Mouse (Mus musculus): Measurements from ENCODE around the gene Rin3.

Gene Rin3

DNA sequence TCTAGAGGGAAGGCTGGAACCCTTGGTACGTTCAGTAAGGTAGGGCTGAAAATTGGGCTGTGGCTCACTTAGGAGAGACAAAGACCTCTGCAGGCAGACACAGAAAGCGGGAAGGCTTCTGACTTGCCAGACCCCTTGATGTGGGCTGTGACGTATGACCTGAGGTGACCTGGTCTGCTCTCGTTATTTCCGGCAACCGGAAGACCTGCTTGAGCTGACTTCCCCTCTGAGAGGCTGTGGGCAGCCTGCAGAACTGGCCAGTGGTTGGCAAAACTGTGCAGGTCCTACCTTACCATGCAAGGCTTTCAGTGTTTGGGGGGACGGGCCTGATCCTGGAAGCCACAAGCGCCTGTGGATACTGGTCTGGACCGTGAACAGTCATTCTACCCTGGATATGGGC lies 19.5 kb downstream of the Rin3 start:
- no peak for DNase-seq (ENCODE audit: low read depth)

DNA sequence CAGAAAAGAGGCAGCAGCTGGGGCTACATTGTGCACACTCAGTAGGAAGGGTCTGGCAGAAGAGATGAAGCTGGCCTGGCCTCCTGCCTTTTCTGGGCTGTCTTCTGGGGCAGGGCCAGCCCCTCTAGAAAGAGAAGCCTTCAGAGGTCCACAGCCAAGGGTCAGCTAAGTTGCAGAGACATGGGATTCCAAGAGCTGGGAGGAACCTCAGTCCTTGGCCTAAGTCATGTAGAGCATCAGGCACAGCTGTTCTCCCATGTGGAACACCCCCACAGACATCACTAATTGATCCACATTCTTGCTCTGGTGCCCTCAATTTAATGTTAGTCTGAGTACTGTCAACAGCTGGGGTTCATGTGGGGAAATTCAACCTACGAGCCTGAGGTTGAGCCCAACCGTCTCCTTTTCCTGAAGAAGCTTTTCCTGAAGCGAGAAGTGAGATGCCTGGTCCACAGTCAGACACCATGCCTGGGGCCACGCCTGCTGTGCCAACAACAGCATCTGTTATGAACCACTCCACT lies 20.0 kb downstream of the Rin3 start:
- no peak for DNase-seq (ENCODE audit: low read depth)

DNA sequence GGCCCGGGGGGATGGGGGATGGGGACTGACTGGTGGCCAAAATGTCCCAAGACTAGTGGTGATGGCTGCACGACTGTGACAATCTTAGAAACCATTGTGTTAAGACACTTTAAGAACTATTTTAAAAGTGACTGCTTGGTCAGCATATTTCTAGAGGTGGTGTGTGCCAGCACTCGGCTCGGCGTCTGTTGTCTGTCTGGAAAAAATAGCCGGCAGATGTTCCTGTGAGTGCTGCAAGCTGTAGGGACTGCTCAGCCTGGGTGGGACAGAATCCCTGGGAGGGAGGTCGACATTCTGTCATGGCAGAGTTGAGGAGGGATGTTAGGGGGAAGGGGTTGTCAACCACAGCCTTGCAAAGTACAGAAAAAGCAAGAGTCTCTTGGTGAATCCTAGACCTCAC lies 21.0 kb downstream of the Rin3 start:
- DNase-seq (ENCODE audit: low read depth) = no peak

DNA sequence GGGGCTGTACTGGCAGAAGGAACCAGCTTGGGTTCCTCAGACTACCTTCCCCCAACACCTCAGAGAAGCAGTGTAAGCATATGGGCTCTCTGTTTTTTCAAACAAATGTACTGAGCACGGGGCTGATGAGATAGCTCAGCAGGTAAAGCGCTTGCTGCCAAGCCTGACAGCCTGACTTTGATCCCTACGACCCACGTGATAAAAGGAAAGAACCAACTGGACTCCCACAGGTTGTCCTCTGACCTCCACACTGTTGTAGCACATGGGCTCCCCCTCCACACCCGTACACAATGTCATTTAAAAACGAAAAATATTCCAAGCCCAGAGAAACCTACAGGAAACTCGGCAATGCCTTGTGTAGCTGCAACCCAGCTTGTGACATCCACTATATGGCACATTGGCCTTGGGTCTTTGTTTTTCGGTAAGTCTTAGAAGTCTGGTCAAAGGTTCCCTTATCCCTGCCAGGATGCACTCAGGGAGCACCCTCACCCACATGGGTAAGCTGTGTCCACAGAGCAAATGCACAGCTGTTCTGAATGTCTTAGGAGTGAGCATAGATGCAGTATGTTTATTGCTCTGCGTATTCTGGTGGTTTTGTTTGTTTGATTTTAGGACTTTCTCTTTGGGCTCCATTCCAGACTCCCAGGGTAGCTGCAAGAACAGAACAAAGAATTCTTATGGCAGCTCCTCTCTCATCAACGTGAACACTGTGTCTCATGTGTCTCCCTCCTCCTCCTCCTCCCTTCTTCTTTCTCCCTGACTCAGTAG lies 22.4 kb downstream of the Rin3 start:
- DNase-seq (ENCODE audit: low read depth) = no peak

DNA sequence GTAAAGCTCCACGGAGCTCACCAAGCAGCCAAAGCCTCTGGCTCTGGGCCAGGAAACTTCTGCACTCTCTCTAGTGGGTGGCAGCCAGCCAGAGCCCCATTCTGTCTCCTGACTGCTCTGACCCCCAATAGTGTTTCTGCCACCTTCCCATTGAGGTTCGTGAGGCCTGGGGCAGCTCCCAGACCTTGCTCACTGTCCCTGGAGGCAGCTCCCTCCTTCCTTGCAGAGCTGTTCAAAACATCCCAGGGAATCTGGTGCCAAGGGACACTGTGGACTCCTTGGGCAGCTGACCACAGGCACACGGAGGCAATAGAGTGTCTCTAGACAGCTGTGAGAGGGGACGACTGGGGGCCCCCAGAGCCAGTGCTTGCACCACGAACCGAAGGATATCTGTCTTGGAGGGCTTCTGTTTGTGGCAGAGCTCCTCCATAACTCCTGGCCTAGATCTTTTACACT lies 25.2 kb downstream of the Rin3 start:
- no peak for DNase-seq (ENCODE audit: low read depth)

DNA sequence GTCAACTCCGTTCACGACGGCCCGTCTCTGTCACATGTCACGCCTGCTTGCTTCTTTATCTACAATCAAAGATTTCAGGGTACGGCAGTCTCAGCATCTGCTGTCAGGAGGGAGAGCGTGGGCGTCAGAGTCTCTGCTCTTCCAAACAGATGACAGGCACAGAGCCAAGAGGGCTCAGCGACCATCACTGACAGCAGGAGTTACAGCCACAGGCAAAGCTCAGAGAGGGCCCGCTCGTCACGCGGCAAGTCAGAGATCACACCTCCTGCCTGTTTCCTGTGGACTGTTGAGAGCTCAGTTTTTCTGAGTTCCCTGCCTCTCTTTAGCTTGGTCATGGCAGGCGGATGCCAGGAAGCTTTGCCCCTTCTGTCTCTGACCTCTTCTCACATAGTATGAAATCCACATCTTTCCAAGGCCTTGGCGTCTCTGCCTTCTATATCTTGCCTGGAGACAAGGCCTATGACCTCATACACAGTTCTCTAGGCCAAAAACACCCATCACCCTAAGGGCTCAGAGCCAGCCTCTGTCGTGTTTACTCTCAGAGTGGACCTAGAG lies 25.7 kb downstream of the Rin3 start:
- no peak for DNase-seq (ENCODE audit: low read depth)

DNA sequence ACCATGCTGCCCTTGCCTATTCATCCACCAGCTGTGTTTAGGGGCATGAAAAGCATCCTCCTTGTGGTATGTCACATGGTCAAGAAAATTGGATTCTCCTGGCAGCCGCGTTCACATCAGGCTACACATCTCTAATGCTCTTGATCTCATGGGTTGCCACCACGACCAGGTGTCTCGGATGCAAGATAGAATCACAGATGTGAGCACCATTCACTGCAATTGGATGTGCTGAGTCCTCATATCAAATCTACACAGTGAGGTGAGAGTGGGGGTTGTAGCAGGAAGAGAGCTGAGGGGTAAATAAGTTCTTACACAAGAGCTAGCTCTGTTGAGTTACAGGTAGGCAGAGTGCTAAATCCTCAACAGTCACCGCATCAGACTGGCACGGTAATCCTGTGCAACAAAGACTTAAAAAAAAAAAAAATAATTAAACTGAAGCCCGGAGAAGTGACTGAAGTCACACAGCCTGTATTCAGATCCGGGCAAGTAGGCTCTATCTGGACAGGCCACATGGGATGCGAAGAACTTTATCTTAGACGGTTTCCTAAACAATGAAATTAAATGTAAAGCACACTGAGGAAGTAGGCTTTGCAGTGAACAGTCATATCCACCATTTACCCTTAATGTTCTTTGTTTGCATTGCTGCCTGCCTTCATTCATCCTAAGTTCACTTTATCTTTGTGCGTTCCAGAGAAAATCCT lies 26.4 kb downstream of the Rin3 start:
- DNase-seq (ENCODE audit: low read depth) = no peak

DNA sequence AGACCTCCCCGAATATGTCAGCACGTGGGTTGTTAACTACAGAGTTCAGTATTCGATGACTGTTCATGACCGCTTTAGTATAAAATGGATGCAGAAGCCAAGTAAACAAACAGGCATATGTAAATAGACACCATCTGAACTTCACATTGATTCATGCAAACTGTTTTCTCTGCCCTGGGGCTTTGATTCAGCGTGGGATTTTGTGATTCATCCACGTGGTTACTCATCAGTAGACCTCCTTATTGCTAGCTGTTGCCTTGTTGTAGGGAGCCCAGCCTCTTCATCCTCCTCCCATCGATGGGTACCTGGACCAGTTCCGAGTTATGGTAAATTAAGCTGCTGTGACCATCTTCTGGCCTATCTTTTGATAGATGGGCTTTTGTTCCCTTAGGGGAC lies 26.9 kb downstream of the Rin3 start:
- no peak for DNase-seq (ENCODE audit: low read depth)

DNA sequence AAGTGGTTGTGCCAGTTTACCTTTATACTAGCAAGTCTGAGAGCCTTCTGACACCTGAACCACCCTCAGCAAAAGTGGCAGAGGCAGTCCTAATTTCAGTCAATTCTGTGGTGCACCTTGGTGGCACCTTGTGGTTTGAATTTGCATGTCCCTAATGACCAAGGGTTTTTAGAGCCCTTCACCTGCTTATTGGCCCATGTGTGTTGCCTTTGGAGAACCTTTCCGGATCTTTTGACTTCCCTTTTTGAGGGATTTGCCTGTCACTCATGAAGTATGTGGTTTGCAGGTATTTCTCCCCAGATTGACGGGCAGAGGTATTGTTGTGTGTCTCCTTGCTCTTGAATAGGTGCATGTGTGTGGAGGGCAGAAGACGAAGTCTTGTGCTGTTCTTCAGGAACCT lies 27.4 kb downstream of the Rin3 start:
- no peak for DNase-seq (ENCODE audit: low read depth)

DNA sequence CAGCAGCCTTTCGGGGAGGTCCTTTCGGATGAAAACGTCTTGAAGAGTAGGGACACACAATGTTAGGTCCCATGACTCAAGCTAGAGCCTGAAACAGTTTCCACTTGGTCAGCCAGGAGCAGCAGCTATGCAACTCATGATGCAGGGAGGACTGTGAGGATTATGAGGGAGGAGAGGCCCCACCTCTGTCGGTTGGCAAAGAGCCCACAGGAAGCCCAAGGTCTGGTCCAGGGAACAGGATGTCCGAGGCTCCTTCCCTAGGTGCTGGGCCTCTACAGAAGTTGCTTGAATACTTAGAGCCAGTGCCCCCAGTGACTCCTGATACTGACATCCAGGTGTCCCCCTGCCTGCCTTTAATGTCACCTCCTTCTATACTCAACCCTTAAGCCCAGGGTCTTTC lies 28.6 kb downstream of the Rin3 start:
- DNase-seq (ENCODE audit: low read depth) = no peak

DNA sequence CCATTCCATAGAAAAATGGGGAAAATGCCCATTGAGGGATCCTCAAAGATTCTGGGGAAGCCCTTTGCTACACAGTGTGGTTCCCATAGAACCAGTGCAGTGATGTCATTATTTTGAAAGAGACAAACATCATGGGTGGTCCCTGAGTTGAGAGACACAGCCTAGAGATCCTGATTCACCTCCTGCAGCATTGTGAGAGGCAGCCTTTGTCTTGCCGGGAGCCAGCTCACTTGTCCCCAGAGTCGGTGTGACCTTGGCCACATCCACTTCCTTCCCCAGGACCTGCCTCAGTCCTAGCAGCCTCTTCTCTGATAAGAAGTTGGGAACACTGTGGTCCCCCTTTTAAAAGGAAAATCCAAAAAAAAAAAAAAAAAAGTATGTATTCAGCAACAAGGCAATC lies 36.3 kb downstream of the Rin3 start:
- DNase-seq (ENCODE audit: low read depth) = no peak

DNA sequence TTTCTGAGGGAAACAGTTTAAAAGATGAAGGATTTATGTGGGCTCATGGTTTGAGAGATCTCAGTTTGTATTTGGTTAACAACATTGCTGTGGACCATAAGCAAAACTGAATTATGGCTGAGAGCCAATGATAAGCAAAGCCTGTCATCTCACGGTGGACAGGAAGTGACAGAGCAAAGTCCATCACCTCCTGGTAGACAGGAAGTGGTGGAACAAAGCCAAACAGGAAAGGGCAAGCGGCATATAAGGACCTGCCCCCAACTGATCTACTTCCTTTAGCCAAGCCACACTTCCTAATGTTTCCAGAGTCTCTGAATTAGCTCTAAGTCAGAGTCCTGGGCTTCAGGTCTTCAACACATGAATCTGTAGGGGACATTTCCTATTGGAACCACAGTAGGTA lies 37.1 kb downstream of the Rin3 start:
- no peak for DNase-seq (ENCODE audit: low read depth)

DNA sequence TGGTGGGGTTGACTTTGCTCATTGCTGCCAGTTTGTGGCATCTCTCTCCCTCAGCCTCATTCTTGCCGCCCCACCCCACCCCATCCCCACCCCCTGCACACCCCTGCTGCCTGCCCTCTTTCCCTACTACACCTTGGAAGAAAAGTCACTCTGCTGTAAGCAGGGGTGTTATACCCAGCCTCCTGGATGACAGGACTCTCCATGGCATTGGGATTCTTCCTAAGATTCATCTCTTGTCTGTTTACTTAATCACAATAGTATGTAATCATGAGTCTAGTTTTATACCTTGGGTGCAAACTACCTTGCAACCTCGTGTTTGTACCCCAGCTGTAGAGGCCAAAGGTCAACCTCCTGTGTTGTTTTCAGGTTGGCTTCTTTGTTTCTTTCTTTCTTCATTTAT lies 37.5 kb downstream of the Rin3 start:
- DNase-seq (ENCODE audit: low read depth) = no peak

DNA sequence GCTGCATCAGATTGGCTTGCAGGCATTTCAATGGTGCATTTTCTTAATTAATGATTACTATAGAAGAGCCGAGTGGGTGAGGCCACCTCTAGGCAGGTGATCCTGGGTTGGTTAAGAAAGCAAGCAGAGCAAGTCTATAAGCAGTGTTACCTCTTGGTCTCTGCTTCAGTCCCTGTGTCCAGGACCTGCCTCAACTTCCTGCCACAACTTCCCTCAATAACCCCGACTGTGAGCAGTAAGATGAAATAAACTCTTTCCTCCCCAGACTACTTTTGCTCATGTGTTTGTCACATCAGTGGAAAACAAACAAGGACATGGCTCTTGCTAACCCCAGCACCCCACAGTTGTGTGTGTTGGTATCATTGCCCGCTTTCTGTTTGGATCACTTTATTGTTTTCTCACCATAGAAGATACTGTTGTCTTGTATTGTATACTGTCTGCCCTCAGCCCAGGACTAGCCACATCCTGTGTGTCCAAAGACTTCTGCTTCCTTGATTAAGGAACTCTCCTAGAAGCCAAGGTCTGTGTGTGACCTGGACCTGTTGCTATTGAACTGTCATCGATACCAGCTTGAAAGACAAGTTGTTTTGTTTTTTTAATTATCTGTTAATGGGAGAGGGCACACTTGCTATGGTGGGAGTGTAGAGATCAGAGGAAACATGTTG lies 38.3 kb downstream of the Rin3 start:
- DNase-seq (ENCODE audit: low read depth) = no peak

DNA sequence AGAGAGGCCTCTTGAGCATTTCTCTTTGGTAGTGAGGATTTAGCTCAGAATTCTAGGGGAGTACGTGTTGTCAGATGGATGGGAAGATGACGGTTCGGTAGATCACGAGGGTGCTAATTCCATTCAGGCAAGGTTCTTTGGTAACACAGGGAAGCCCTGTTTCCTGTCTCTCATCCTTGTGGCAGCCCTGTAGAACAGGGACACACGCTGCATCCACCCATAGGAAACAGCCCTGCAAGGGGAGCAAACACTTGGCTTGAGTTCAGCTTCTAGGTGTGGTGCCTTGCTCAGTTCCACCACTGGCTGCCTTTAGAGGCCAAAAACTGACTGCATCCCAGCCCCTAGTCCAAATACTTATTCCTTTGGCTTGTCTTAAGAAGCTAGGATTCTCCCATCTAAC lies 39.0 kb downstream of the Rin3 start:
- DNase-seq (ENCODE audit: low read depth) = no peak

DNA sequence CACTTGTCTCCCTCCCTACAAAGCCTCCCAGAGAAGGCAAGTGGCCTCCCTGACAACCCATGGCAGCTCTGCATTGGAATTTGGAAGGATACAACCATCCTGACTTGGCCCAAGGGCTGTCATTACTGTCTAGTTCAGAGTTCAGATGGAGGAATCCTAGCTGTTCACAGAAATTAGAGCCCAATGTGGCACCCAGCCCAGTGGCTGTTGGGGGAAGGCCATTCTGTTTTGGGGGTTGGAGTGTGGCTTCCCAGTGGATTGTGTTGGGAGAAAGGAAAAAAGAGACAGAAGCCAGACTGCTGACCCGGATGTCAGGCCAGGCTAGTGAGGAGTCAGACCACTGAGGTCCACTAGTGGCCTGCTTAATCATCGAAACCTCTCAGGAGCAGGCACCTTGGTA lies 40.5 kb downstream of the Rin3 start:
- DNase-seq (ENCODE audit: low read depth) = no peak

DNA sequence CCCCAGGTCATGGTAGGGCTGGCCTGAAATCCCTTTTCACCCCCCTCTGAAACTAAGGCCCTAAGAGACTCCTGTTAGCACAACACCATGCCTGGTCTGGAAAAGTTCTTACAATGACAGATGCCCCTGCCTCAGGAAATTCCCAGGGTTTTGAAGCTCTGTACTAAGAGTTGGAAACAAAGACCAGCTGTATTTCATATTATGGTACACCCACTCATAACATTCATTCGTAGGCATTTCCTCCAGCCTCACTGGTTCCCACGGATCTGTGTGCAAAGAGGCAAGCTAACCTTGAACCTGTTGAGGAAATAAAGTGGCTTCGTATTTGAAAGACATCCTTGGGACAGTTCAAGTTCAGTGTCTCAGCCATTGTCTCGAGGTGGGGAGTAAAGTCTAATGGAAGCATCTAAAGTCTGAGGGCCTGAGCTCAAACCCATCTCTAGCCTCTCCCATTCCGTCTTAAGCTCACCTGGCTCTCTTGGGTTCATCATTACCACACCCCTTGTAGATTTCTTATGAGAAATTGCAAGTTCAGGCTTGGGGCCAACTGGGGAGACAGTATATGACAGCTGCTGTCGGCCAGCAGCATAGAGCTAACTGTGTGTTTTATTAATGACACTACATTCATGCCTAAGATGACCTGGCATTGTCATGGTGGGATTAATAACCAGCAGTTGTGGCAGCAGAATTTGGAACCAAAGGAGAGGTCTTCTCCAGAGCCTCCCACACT lies 41.5 kb downstream of the Rin3 start:
- no peak for DNase-seq (ENCODE audit: low read depth)

DNA sequence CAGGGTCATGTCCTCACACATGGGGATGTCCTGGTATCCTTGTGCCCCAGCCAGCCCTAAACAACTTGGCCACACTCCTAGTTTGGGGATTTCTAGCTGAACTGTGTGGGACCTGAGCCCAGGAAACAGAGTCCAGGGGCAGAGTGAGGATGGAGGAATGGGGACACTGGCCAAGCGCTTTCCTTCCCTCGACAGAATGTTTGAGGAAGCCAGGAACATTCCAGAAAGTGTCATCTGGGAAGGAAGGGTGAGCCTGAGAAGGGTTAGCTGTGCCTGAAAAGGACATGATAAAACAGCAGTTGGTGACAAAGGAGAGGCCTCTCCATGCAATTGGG lies 42.0 kb downstream of the Rin3 start:
- DNase-seq (ENCODE audit: low read depth) = no peak

DNA sequence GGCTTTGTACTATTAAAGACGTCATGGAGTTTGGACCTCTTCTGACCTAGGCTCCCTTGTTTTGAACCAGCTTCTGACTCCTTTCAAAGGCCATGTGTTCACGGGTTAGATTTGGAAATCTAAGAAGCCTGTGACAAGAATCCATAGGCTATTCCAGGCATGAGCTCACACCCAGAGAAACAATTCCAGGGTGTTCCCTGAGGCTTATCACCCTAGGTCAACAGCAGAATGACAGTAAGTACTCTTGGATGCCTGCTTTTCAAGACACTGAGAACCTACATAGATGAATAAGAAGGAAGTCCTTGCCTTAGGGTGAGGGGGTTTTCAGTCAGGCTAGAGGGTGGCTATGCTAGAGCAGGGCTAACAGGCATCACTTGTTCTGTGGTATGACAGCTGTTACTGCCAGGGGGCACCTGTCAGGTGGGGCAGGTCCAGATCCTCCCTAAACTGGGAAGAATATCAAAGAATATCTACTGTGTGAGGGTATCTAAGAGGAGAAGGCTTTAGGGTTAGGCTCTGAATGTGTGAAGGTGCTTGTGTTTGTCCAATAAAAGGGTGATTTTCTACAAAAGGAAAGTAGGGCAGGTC lies 44.0 kb downstream of the Rin3 start:
- no peak for DNase-seq (ENCODE audit: low read depth)

DNA sequence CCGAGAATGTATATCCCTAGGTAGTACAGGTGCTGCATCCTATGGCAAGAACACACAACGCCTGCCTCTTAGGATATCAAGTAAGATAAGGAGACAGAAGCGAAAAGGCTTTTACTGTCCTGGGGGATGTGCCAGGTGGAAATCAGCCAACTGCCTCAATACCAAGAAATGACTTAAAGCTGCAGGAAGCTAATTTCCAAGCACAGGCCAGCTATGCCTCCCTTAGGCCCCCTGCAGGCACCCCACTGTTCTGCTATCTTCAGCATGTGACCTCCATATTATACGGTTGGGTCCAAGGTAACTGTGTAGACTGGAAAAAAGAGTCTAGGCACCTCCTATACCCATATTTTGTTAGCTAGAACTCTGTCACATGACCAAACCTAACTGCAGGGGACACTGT lies 44.7 kb downstream of the Rin3 start:
- no peak for DNase-seq (ENCODE audit: low read depth)

DNA sequence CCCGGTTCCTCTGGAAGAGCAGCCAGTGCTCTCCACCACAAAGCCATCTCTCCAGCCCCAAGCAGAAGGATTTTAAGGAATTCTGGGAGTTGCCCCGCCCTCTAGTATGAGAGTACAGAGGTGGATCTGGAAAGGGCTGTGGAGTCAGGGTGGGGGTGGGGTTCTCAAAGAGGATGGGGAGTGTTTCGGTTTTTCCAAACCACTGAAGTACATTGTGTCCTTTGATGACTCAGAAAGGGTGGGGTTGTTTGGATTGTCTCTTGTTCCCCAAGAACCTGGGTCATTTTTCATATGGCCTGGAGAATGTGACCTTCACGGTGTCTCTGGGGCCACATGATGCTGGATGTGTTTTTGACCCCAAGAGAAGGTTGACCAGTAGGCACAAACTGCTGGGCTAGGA lies 45.2 kb downstream of the Rin3 start:
- DNase-seq (ENCODE audit: low read depth) = no peak

DNA sequence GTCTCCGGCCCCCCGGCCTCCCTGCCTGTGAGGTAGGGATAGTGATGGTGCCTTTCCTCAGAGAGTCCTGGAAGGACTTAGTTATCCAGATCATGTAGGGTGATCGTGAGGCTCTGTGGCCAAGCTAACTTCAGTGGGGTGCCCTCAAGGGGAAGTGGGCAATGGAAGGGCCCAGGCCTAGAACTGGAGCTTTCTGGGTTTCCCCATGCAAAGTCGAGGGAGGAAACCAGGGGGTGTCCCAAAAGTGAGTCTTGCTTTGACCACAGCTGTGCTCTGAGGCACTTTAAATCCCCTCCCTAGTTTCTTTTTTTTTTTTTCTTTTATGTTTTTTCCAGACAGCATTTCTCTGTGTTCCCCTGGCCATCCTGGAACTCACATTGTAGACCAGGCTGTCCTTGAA lies 47.3 kb downstream of the Rin3 start:
- DNase-seq (ENCODE audit: low read depth) = no peak

All from c-Kit-positive CD71-negative TER-119-negative erythroid progenitor cells, embryonic 14.5 days (primary cell).